Mouse (Mus musculus) bone marrow macrophage, adult 2 months (primary cell): ENCODE data around the gene Dvl2. TPM values are rescaled to one million over a fixed set of nuclear protein-coding genes. Genes with fewer than 3 reads are reported as not detected.

Experiments used
- H3K27ac ChIP-seq: 2 replicates; pipeline ENCODE4 v1.5.1; 2012; ENCODE audit warnings: low read depth, low read length; ENCODE audit not compliant: insufficient read depth
- H3K4me1 ChIP-seq: 2 replicates; pipeline ENCODE4 v1.6.1; 2012; ENCODE audit warnings: low read length; ENCODE audit not compliant: control insufficient read depth, insufficient read depth
- H3K4me3 ChIP-seq: 2 replicates; pipeline ENCODE4 v1.5.1; 2012; ENCODE audit warnings: mild to moderate bottlenecking, low read length, moderate library complexity; ENCODE audit not compliant: insufficient read depth
- CTCF ChIP-seq: IDR thresholded peaks from 2 replicates; pipeline ENCODE4 v1.5.1; 2012; ENCODE audit warnings: low read depth, mild to moderate bottlenecking, low read length, moderate library complexity
- POLR2A ChIP-seq: IDR thresholded peaks from 2 replicates; pipeline ENCODE4 v1.6.1; 2012; ENCODE audit warnings: mild to moderate bottlenecking, low read depth, low read length, borderline replicate concordance
- polyA plus RNA-seq: library from polyadenylated mRNA; stranded (reverse); fragments of >200 nt; gene quantifications from 2 replicates; pipeline ENCODE4 v1.2.4, GENCODE M21; 2012; ENCODE audit not compliant: missing spikeins, insufficient read depth, insufficient read length

Gene Dvl2
- polyA plus RNA-seq, 1 experiment = 25.8 TPM

DNA sequence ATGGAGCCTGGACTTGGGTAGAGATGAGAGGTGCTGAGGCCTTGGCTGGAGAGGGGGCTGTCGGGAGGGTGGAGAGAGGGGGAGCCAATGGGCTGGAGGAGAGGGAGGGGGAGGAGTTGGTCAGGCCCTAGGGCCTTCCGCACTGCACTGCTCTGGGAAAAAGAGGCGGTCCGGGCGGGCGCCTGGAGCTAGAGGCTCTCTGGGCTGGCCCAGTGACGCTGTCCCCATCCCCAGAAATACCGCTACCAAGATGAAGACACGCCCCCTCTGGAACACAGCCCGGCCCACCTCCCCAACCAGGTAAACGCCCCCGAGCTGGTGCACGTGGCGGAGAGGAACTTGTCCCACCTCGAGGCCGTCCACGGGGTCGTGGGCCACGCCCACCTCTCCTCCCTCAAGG is 26.3 kb downstream of the Dvl2 start:
- Histone ChIP-seq H3K4me3 (no peak overlapping the region), H3K4me1 (no peaks in the 10 kb centered on the region), H3K27ac (no peak overlapping the region)
- no peak for TF ChIP-seq POLR2A
- no peak for TF ChIP-seq CTCF

DNA sequence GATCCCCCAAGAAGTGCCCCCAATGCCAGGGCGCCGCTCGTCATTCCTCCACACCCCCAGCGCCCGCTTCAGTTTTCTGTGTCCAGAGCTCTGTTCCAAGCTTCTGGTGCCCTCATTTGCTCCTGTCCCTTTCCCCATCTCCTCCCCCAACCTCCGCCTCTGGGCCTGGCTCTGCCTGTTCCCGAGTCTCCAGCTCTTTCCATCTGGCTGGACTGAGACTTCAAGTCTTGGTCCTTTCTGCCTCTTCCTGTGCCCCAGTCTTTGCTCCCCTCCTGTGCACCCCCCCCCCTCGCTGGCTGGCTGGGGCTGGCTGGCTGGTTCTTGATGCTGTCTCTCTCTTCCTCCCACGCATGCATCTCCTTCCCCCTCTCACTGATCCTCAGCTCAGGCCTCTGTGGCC is 27.0 kb downstream of the Dvl2 start:
- TF ChIP-seq POLR2A = no peak
- no peak for TF ChIP-seq CTCF

DNA sequence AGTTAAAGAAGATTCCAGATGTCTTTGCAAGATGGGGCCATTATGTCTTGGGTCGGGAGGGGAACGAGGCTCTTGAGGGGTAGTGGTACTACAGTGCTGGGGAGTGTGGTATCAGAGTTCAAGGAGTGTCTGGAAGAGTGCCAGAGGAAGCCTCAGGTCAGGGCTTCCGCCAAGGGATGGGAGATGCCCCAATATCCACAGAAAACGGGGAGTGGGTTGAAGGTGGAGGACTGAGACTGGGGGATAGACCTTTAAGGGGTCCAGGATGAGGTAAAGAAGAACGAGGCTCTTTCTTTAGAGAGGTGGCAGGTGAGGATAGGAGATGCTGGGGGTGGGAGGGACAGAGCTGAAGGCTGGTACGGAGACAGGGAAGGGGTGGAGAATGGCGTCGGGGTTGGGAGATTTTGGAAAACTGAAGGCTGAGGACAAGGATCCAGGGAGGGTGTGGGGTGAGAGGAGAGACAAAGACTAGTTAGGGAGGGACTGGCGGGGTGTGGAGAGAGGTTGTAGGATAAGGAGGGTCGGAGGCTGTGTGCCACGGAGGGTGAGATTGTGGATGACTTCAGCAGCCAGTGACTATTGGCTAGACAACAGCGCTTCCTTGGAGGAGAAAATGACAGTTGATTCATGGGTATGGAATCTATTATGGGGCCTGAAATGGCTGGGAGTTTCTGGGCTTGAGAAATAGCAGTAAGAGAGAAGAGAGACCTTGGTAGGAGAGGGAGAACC is 28.2 kb downstream of the Dvl2 start:
- Histone ChIP-seq H3K4me1 (no peaks in the 10 kb centered on the region), H3K4me3 (no peak overlapping the region), H3K27ac (no peak overlapping the region)
- TF ChIP-seq POLR2A (no peak), CTCF (no peak)

More for the DNA sequence above, 27.0 kb downstream of the Dvl2 start:
- H3K27ac ChIP-seq = no peak overlapping the region
- no peaks in the 10 kb centered on the region for H3K4me1 ChIP-seq
- no peak overlapping the region for H3K4me3 ChIP-seq

DNA sequence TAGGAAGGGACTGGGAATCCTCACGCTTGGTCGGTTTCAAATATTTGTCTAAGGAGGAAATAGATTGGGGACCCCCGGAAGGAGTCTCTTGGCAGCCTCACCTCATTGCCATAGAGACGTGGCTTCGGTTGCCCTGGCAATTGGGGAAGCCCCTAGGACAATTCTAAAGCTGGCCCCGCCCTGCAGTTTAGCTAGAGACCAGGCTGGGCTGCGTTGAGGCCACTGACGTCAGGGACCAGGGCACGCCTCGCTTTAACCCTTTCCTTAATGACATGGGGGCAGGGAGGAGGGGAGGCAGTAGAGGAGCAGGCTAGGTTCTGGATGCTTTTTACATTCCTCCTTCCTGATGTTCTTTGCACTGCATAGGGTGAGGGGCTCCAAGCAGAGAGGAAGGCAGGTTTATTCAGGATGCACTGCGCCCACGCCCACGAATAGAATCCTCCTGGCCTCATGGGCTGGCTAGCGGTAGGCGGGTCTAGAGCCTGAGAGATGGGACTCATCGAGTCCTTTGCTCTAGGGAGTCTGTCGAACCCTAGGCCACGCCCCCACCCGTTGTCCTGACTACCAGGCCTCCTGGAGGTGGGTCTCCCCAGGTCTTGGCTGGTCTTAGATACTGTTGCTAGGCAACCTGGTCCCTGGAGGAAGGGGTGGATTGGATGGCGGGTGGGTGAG is 28.9 kb downstream of the Dvl2 start:
- TF ChIP-seq POLR2A (no peak), CTCF (no peak)
- no peak overlapping the region for H3K4me3 ChIP-seq

DNA sequence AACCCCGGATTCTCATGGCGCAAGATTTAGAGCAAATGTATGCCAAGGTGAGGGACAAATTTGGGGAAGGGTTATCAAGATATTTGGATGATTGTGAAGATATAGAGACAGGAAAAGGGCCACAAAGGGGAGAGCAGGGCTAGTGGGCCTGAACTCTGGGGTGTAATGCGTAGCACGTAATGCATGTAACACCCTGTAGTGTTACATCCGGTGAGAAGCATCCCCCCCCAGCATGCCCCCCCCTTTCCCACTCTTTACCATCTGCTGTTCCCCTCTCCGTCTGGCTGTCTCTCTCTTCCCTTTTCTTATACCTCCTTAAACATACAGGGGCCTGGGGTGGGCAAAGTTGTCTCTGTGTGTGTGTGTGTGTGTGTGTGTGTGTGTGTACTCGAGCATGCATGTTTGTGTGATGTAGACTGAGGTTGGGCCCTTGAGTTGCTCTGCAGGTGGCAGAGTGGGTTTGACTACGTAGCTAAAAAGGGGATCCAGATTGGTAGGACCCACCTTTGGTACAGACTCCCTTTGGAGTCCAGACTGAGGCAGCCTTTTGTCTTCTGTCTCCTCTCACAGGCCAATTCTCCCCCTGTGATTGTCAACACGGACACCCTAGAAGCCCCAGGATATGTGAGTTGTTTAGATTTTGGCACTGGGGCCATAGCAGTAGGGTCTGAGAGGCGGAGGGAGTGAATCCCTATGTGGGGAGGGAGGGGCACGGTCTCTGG is 29.6 kb downstream of the Dvl2 start:
- H3K27ac ChIP-seq = no peak overlapping the region
- H3K4me3 ChIP-seq = no peak overlapping the region
- TF ChIP-seq CTCF = no peak
- no peak for TF ChIP-seq POLR2A
- H3K4me1 ChIP-seq = peaks cover 3% of the 10 kb centered on the region

More for the DNA sequence above, 28.9 kb downstream of the Dvl2 start:
- peaks cover 3% of the 10 kb centered on the region for H3K4me1 ChIP-seq
- H3K27ac ChIP-seq = no peak overlapping the region

DNA sequence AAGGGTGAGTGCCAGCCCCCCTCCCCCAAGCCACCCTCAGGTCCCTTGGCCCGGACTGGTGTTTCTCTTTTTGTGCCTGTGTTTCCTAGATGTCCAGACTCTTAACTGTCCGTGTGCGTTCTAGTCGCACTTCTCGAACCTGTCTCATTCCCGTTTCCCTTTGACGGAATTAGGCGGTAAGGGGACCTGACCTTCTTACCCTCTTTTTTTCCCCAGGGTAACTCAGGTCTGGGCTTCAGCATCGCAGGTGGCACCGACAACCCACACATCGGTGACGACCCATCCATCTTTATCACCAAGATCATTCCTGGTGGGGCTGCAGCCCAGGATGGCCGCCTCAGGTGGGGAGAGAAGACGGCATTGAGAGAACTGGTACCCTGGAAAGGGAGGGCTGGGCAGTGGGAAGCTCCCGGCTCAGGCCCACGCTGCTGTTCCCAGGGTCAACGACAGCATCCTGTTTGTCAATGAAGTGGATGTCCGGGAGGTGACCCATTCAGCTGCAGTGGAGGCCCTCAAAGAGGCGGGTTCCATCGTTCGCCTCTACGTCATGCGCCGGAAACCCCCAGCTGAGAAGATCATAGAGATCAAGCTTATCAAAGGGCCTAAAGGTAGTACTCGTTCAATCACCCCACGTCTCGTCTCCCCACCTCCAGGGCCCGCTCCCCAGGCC is 30.4 kb downstream of the Dvl2 start:
- no peak overlapping the region for H3K27ac ChIP-seq
- no peak overlapping the region for H3K4me3 ChIP-seq
- peaks cover 3% of the 10 kb centered on the region for H3K4me1 ChIP-seq
- TF ChIP-seq POLR2A = no peak
- TF ChIP-seq CTCF = no peak

DNA sequence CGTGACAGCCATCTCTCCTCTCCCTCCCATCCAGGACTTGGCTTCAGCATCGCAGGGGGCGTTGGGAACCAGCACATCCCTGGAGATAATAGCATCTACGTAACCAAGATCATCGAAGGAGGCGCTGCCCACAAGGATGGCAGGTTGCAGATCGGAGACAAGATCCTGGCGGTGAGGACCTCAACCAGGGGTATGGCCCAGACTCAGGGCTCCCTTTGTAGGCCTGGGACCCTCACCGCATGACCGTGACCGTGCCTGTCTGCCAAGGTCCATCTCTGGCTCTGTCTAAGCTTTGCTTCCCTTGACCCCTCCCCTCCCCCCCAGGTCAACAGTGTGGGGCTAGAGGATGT is 30.9 kb downstream of the Dvl2 start:
- Histone ChIP-seq H3K4me1 (peaks cover 3% of the 10 kb centered on the region), H3K27ac (no peak overlapping the region), H3K4me3 (no peak overlapping the region)
- TF ChIP-seq POLR2A (no peak), CTCF (no peak)

DNA sequence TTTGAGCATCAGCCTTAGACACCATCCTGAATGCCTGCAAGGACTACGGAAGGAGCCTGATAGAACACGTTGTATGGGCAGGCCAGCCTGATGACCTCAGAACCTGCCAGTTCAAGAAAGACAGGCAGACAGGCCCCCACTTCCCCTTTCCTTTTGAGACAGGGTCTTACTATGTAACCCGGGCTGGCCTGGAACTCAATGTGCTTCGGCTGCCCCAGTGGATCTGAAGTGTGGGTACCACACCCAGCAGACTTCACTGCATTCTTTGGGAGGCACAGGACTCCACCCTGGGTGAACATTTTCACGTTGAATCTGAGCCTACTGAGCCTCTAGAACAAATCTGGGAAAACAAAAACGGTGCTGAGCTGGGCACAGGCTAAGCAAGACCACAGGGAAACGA is 37.8 kb downstream of the Dvl2 start:
- H3K27ac ChIP-seq = no peak overlapping the region
- no peak overlapping the region for H3K4me3 ChIP-seq
- TF ChIP-seq POLR2A (no peak), CTCF (no peak)
- H3K4me1 ChIP-seq = peaks cover 8% of the 10 kb centered on the region

DNA sequence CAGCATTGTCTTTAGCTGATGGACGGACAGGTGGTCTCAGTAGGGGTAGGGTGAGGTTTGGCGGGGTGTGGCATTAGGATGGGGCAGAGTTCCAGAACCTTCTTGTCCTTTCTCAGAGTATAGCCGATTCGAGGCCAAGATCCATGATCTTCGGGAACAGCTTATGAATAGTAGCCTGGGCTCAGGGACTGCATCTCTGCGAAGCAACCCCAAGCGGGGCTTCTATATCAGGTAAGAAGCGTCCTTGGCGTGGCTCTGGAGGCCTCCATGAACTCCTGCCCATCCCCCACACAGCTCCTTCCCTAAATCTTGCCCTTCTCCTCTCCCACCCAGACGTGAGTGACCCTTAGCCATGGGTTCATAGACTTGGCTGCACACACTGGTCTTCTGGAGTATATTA is 39.2 kb downstream of the Dvl2 start:
- no peak overlapping the region for H3K27ac ChIP-seq
- H3K4me1 ChIP-seq = peaks cover 5% of the 10 kb centered on the region
- H3K4me3 ChIP-seq = no peak overlapping the region
- TF ChIP-seq CTCF (no peak), POLR2A (no peak)

DNA sequence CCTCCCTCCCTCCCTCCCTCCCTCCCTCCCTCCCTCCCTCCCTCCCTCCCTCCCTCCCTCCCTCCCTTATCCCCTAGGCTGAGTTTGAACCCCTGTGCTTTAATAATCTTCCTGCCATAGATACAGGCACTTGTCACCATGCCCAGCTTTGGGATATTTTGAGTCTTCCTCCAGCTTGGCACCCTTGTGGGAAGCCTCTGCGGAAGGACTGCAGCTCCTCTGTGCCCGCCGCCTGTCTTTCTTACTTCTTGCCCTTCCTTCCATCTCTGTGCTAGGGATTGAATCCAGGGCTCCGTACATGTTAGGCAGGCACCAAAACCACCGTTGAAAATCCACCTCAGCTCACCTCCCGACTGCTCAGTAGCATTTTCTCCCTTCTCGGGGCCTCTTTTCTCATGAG is 39.8 kb downstream of the Dvl2 start:
- Histone ChIP-seq H3K27ac (no peak overlapping the region), H3K4me3 (no peak overlapping the region), H3K4me1 (peaks cover 5% of the 10 kb centered on the region)
- no peak for TF ChIP-seq POLR2A
- TF ChIP-seq CTCF = no peak
